Mouse (Mus musculus) embryonic facial prominence, embryonic 10.5 days (tissue): ENCODE measurements around the gene Hddc3. TPM values are rescaled to one million over a fixed set of nuclear protein-coding genes. Genes with fewer than 3 reads are reported as not detected.
"Not testable (repeated sequence)": the region's sequence is repeated elsewhere in the genome, so short reads cannot be mapped to it uniquely, and the experiment has no call there.

ENCODE experiments used
- DNase-seq: peaks from one replicate; pipeline ENCODE4 v3.0.0-alpha.2; 2017; ENCODE audit warnings: low spot score
- H3K27ac ChIP-seq: fragments of 300-500 bp; sonication (generic); replicated peaks from 2 replicates; pipeline ENCODE4 v1.5.1; 2016; ENCODE audit warnings: mild to moderate bottlenecking
- H3K27me3 ChIP-seq: fragments of 300-500 bp; sonication (generic); replicated peaks from 2 replicates; pipeline ENCODE4 v1.6.1; 2016; ENCODE audit warnings: low read depth, mild to moderate bottlenecking; ENCODE audit not compliant: poor library complexity, severe bottlenecking
- H3K36me3 ChIP-seq: fragments of 300-500 bp; sonication (generic); replicated peaks from 2 replicates; pipeline ENCODE4 v1.6.1; 2016; ENCODE audit warnings: mild to moderate bottlenecking, moderate library complexity
- H3K4me1 ChIP-seq: fragments of 300-500 bp; sonication (generic); 2 replicates; pipeline ENCODE4 v1.6.1; 2016
- H3K4me3 ChIP-seq: fragments of 300-500 bp; sonication (generic); 2 replicates; pipeline ENCODE4 v1.5.1; 2016; ENCODE audit warnings: mild to moderate bottlenecking, moderate library complexity
- H3K9me3 ChIP-seq: fragments of 300-500 bp; sonication (generic); 2 replicates; pipeline ENCODE4 v1.6.1; 2016; ENCODE audit warnings: mild to moderate bottlenecking
- WGBS: fragments of 180-500 bp; shearing (Covaris S2); methylation state at CpG from one replicate; pipeline ENCODE4 v1.1.7; 2016; 5-methylcytosine and 5-hydroxymethylcytosine counted together
- polyA plus RNA-seq: library from polyadenylated mRNA; unstranded; fragments of >200 nt; fragmentation: Nextera tagmentation; extraction: Ambion mirVana; gene quantifications from 2 replicates; pipeline ENCODE4 v1.2.1, GENCODE M21; 2016

Gene Hddc3
- polyA plus RNA-seq, 1 experiment from 2014 or later: 30.3 TPM

GRCm38 (mm10) chr7:80318670-80319069 is 24.2 kb upstream of the Hddc3 start:
- peaks cover 71% of the 10 kb centered on the region for H3K36me3 ChIP-seq
- H3K4me3 ChIP-seq: no peak overlapping the region
- H3K27ac ChIP-seq: no peak overlapping the region
- no peaks in the 10 kb centered on the region for H3K27me3 ChIP-seq
- WGBS: 95% methylated on average over 4 of the region's 4 CpGs
- H3K9me3 ChIP-seq: no peaks in the 10 kb centered on the region
- DNase-seq: no peak
- H3K4me1 ChIP-seq: peaks cover 10% of the 10 kb centered on the region

- DNase-seq: no peak
- H3K4me3 ChIP-seq: 0 out of 2 replicates have a peak overlapping the region, but pooled peaks have one; percentile 8
- WGBS: 82% methylated on average over 19 of the region's 19 CpGs
- peaks cover 11% of the 10 kb centered on the region for H3K4me1 ChIP-seq
- H3K9me3 ChIP-seq: no peaks in the 10 kb centered on the region
- H3K27me3 ChIP-seq: no peaks in the 10 kb centered on the region
- H3K27ac ChIP-seq: no peak overlapping the region
- peaks cover 59% of the 10 kb centered on the region for H3K36me3 ChIP-seq
These were observed 22.9 kb upstream of the Hddc3 start for GRCm38 (mm10) chr7:80319846-80320496.

DNA sequence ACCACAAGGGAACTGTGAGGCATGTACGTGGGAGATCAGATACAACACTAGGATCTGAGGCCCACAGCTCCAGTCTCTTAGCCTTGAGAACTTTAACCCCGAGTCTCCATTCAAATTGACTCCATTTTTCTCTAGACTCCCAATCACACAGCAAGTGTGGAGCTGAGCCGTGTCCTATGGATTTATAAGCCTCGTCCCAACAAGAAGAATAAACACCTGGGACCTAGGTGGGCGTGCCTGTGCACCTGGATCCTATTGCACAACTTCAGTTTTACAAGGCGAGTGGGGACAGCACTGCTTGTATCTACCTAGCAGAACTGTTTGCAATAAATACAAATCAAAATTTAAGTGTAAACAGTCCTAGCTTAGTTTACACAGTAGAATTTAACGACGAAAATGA is 19.6 kb upstream of the Hddc3 start:
- DNase-seq: no peak
- peak overlapping the region; percentile 74 for H3K4me3 ChIP-seq
- 24% methylated on average over 8 of the region's 8 CpGs for WGBS
- H3K4me1 ChIP-seq: peaks cover 16% of the 10 kb centered on the region
- H3K27ac ChIP-seq: peak overlapping the region; percentile 88
- H3K36me3 ChIP-seq: peaks cover 64% of the 10 kb centered on the region
- H3K27me3 ChIP-seq: no peaks in the 10 kb centered on the region
- no peaks in the 10 kb centered on the region for H3K9me3 ChIP-seq

DNA sequence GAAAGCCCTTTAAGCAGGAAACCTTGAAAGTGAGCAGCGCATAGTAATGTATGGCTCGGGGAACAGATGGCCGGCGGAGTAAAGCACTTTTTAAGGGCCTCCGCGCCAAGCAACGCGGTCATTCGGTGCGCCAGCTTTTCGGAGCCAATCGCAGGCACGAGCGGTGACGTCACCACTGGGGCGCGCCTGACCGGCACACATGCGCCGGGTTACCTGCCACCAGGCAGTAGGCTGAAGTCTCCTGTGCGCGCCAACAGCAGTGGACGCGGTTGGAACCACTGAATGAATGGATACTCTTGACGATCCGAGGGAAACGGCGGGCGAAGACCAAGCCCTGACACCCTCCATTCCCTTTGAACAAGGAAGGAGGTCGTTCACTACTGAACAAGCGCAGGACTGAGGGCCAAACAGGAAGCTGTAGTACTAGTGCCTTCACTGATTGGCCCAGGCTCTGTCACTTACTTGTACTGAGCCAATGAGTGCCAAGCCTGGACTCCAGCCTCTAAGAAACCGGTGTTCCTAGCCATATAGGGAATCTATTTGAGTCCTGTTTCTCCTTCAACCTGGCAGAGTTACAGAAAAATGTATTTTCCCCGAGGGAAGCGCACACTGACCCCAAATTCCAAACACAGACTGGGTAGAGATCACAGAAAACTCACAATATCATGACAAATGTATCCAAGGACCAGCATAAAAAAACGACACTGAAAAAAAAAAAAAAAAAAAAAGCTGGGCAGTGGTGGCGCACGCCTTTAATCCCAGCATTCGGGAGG is 18.7 kb upstream of the Hddc3 start, which contains the start of gene Rccd1:
Gene Rccd1, minus strand, starts transcription at position 412 of the 773 bp plus-strand sequence.
- 3% methylated on average over 38 of the region's 38 CpGs for WGBS
- H3K4me3 ChIP-seq: peak within 1 kb of the TSS; percentile 74
- H3K27ac ChIP-seq: peak within 1 kb of the TSS; percentile 88
- peaks cover 16% of the 10 kb centered on the region for H3K4me1 ChIP-seq
- peak; percentile 95 for DNase-seq
- no peaks in the 10 kb centered on the region for H3K9me3 ChIP-seq
- peaks cover 64% of the 10 kb centered on the region for H3K36me3 ChIP-seq
- H3K27me3 ChIP-seq: no peaks in the 10 kb centered on the region

- not testable (repeated sequence) for DNase-seq, H3K9me3 ChIP-seq, H3K27ac ChIP-seq, H3K27me3 ChIP-seq
- WGBS: 57% methylated on average over 5 of the region's 5 CpGs
- peak overlapping the region; percentile 74; the same call in 1 of the 2 replicates for H3K4me3 ChIP-seq
- H3K4me1 ChIP-seq: peaks cover 16% of the 10 kb centered on the region
- H3K36me3 ChIP-seq: peaks cover 64% of the 10 kb centered on the region
These were observed 18.1 kb upstream of the Hddc3 start for GRCm38 (mm10) chr7:80324816-80325119.

- peaks cover 16% of the 10 kb centered on the region for H3K4me1 ChIP-seq
- 96% methylated on average over 16 of the region's 16 CpGs for WGBS
- no peak overlapping the region for H3K27ac ChIP-seq
- no peak for DNase-seq
- H3K4me3 ChIP-seq: peak overlapping the region; percentile 9; the same call in 1 of the 2 replicates
- H3K27me3 ChIP-seq: no peaks in the 10 kb centered on the region
- no peaks in the 10 kb centered on the region for H3K9me3 ChIP-seq
- peaks cover 64% of the 10 kb centered on the region for H3K36me3 ChIP-seq
These were observed 17.5 kb upstream of the Hddc3 start for GRCm38 (mm10) chr7:80325292-80325868.

DNA sequence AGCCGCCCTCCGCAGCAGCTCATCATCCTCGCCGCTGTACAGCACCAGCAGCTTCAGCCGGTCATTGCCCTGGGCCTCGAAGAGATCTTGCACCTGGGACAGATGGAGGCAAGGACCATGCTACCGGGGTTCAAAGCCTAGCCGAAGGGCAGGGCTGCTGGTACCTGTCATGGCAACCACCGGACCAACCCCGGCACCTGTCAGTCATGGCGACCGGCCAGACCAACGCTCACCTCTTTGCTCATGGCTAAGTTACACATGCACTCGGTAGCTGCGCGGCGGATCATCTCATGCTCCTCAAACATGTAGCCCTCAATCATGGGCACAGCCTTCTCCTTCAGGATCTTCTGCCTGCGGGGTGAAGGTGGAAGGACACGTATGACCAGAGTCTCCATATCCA is 16.8 kb upstream of the Hddc3 start:
- Histone ChIP-seq H3K9me3 (no peaks in the 10 kb centered on the region), H3K36me3 (peaks cover 64% of the 10 kb centered on the region), H3K27me3 (no peaks in the 10 kb centered on the region)

DNA sequence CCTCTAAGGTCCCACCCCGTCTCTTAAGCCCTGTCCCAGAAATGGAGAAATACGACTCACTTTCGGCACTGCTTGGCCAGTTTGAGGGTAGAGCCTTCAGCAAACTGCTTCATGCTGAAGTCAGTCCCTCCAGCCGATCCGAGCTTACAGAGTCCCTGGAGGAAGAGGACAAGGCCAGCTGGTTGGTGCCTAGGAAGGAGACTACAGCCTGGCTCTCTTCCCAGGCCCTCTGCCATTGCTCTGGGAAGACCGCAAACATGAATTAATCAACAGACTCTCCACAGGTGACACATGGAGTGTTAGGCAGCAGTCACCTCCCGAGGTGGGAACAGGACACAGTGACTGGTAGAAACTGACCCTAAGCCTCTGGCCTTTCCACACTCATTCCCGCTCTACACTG is 12.6 kb upstream of the Hddc3 start:
- DNase-seq: no peak
- H3K27ac ChIP-seq: no peak overlapping the region
- peaks cover 8% of the 10 kb centered on the region for H3K9me3 ChIP-seq
- H3K27me3 ChIP-seq: no peaks in the 10 kb centered on the region
- peaks cover 100% of the 10 kb centered on the region for H3K36me3 ChIP-seq
- peaks cover 1% of the 10 kb centered on the region; the same call in 1 of the 2 replicates for H3K4me1 ChIP-seq
- WGBS: 93% methylated on average over 8 of the region's 8 CpGs
- no peak overlapping the region for H3K4me3 ChIP-seq

More for the DNA sequence above, 16.8 kb upstream of the Hddc3 start:
- Histone ChIP-seq H3K4me1 (peaks cover 16% of the 10 kb centered on the region), H3K27ac (no peak overlapping the region), H3K4me3 (no peak overlapping the region)
- DNase-seq: no peak
- 97% methylated on average over 19 of the region's 19 CpGs for WGBS

- Histone ChIP-seq H3K36me3 (peaks cover 100% of the 10 kb centered on the region), H3K27me3 (no peaks in the 10 kb centered on the region)
These were observed 11.5 kb upstream of the Hddc3 start for GRCm38 (mm10) chr7:80331433-80331832.

DNA sequence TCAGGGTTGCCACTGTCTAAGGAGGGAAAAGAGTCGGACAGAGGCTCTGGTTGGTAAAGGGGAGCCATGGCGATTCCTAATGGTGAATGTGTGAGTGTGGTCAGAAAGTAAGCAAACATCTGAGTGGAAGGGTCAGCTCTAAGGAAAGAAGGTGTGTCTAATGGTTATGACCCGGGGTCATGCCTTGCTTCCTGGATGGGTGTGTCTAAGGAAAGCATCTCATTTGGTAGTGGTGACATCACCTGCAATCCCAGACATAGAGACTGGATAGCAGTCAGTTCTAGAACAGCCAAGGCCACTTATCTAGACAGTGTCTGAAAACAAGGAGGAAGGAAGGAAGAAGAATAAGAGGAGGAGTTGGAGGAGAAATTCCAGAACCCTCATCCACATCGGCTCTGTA is 8.1 kb upstream of the Hddc3 start:
- 92% methylated on average over 4 of the region's 4 CpGs for WGBS
- H3K27me3 ChIP-seq: no peaks in the 10 kb centered on the region
- no peak overlapping the region for H3K4me3 ChIP-seq
- DNase-seq: no peak
- H3K4me1 ChIP-seq: peaks cover 14% of the 10 kb centered on the region
- H3K36me3 ChIP-seq: peaks cover 85% of the 10 kb centered on the region
- H3K27ac ChIP-seq: no peak overlapping the region
- peaks cover 8% of the 10 kb centered on the region for H3K9me3 ChIP-seq

More at GRCm38 (mm10) chr7:80331433-80331832, 11.5 kb upstream of the Hddc3 start:
- 96% methylated on average over 19 of the region's 19 CpGs for WGBS
- DNase-seq: no peak
- H3K27ac ChIP-seq: no peak overlapping the region
- H3K4me1 ChIP-seq: no peaks in the 10 kb centered on the region
- H3K4me3 ChIP-seq: no peak overlapping the region
- H3K9me3 ChIP-seq: peaks cover 8% of the 10 kb centered on the region

DNA sequence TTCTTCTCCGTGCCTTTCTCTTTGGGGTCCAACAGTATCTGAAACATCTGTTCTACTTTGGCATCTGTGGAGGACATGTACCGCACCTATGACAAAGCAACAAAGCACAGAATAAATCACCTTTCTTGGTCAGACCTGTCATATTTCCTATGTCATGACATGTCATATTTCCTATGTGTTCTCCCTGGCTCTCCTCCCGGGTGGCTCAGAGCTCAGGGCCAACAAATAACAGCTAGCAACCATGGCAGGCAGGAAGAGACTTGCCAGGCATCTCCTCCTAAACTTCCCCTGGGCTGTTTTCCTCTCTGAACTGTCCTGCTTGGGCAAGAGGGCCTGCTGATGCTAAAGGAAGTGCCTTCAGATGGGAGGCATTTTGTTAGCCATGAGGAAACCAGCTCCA is 6.0 kb upstream of the Hddc3 start:
- Histone ChIP-seq H3K9me3 (peaks cover 8% of the 10 kb centered on the region), H3K27me3 (peaks cover 8% of the 10 kb centered on the region), H3K4me3 (no peak overlapping the region), H3K36me3 (peaks cover 64% of the 10 kb centered on the region), H3K27ac (no peak overlapping the region), H3K4me1 (peaks cover 27% of the 10 kb centered on the region)
- DNase-seq: no peak
- WGBS: 96% methylated on average over 3 of the region's 3 CpGs

DNA sequence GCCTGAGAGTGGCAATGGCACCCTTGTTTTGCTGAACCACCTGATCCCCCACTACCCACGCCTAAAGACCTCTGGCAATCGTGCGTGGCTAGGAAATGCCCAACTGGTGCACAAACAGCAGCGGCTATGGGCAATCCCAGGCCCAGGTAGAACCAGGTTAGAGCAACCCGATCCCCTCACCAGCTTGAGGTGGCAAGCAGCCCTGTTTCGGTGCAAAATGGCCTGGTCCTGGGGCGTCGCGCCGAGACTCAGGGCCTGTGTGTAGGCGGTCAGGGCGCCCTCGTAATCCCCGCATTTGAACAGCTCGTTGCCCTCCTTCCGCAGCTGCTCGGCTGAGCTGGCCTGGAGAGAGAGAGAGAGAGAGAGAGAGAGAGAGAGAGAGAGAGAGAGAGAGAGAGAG is 3.5 kb upstream of the Hddc3 start:
- Histone ChIP-seq H3K27ac (peak overlapping the region; percentile 88), H3K36me3 (peaks cover 40% of the 10 kb centered on the region), H3K4me1 (peaks cover 41% of the 10 kb centered on the region), H3K9me3 (no peaks in the 10 kb centered on the region), H3K27me3 (peaks cover 12% of the 10 kb centered on the region), H3K4me3 (peak overlapping the region; percentile 79)
- WGBS: 14% methylated on average over 17 of the region's 17 CpGs
- peak; percentile 41 for DNase-seq
